Mouse (Mus musculus) spleen, adult 2 months (tissue): ENCODE data around the gene Prkag2.

ENCODE experiments used
- CTCF ChIP-seq: fragments of 200-500 bp; IDR thresholded peaks from 2 replicates; pipeline ENCODE4 v1.5.1; 2011; ENCODE audit warnings: mild to moderate bottlenecking, inconsistent platforms; ENCODE audit not compliant: insufficient read depth, insufficient read length, insufficient replicate concordance; ENCODE audit errors: extremely low read depth
- POLR2A ChIP-seq: fragments of 200-500 bp; IDR thresholded peaks from 2 replicates; pipeline ENCODE4 v1.6.1; 2011; ENCODE audit warnings: low read depth, low read length, inconsistent platforms

GRCm38 (mm10) chr5:24930831-24931577 is 169.4 kb downstream of the Prkag2 start:
- no peak for TF ChIP-seq CTCF
- no peak for TF ChIP-seq POLR2A
